Mouse (Mus musculus) frontal cortex, adult (tissue): Measurements from ENCODE around the gene Msi2.
A peak's percentile ranks its signal among the peaks of the same experiment; 100 is the strongest.

Experiments used
- ATAC-seq: cut with Nextera tagmentation; 2 replicates; pipeline ENCODE4 v1.9.2; 2017; ENCODE audit warnings: mild to moderate bottlenecking, moderate library complexity, mixed read lengths; ENCODE audit not compliant: low TSS enrichment

Msi2 gene

DNA sequence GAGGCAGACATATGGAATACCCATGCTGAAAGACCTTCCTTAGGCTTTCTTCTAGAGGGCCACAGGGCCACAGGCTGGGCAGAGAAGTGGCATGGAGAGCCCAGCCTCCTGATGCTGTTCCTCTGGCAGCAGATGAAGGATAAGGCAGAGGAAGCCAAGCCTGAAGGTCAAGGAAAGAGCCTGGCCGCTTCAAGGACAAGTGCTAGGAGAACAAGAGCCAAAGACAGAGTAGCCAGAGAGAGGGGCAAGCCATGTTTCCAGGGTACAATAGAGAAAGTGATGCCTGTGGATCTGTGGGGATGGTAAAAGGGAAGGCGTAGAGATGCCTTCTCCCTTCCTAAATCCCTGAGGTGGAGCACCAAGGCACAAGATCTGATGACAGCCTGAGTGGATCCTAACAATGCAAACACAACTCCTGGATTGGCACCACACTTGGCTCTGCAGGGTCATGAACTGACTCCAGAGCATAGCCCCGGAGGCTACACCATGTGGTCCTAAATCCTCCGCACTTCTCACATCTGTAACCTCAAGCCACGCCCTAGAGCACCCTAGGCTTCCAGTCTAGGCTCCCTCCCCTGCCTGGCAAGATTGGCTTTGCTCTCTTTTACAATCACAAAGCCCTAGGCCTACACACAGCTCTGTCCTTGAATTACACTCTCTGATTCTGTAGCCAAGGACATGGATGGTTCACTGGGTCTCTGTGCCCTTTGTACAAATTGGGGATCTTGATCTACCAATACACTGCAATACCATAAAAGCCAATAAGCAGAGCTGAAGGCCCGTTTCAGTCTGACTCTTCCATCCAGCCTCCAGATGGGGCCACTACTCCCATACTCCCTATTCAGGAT lies 202.4 kb downstream of the Msi2 start:
- no peak for ATAC-seq

DNA sequence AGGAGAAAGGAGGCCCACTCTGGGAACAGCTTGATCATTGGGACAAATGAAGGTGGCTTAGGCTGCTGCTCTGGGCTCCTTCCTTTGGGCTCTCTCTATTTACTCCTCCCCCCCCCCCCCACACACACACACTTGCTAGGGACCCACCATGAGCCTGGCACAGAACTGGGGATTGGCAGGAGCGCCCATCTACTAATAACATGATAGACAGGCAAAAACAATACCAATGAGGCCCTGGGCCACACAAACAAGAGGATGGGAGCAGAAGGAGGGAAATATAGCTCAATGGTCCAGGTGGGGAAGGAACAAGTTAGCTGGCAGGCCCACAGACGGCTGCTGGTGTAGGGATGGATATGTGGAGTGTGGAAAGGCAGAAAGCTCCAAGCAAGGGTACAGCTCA lies 203.0 kb downstream of the Msi2 start:
- ATAC-seq: no peak

DNA sequence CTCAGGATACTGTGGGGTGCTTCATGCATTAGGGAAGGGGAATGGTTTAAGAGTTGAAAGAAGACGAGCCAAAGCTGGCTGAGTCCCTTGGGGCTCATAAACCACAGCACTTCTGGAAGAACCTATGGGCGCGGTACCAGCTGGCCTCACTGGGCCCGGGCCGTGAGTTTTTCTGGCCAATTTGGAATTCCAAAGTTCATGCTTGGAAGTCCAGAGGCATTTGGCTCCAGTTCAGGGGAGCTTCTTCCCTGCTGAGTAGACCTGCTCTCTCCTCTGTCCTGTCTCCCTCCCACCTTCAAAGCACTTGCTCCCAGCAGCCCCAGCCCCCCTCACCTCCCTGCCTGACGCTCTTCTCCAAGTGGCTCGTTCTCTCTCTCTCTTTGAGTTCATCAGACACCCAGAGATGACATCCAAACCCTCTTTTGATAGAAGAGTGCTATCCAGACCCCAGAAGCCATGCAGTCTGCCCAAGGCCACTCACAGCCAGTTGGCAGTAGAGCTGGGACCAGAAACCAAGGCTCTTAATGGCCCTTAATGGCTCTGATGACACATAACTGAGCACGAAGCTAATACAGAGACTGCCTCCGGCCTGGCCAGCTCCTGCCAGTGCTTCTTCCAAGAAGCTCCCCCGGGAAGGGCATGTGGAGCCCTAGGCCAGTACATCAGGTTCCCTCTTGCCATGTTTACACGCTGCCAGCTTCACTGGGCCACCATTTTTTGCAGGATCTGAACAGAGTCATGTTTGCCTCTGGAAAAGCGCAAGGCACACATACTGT lies 204.0 kb downstream of the Msi2 start:
- no peak for ATAC-seq

DNA sequence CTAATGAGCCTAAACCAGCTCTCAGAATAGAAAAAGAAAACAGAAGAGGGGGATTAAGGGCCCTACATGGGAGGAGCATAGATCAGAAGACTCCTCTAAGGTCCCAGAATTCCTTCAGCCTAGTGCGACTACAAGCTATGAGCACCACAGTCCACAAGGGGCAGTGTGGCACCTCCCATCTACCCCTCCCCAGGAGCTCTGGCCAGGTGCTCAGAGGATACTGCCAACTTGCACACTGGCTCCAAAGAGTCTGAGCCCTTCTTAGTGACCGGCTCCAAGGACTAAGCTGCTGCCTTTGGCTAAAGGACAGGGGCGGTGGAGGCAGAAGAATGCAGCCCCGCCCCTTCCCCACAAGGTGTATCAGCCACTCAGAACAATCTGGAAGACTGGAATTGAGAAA lies 205.7 kb downstream of the Msi2 start:
- ATAC-seq: peak; percentile 75

DNA sequence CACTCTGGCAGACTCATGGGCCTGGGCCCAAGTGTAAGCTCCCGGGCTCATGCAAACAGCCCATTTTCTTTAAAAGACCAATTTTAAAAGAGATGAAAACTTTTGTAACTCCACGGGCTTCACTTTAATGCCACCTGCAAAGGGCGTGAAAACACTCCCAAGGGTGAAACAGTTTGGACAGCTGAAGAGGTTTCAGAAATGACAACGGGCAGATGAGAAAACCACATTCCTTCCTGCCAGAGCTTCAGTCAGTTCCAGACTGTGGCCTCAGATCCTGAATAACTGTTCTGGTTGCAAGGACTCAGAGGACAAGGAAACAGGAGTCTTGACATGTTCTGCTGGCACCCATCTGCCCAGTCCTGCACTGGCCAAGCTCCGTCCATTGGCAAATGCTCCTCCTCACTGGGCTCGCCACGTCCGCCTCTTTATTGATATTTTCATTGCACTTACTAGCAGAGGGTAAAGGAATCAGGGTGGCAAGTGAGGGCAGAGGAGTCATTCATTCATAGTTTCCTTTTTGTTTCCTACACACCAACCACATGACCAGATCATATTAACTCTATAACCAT lies 207.9 kb downstream of the Msi2 start:
- no peak for ATAC-seq

DNA sequence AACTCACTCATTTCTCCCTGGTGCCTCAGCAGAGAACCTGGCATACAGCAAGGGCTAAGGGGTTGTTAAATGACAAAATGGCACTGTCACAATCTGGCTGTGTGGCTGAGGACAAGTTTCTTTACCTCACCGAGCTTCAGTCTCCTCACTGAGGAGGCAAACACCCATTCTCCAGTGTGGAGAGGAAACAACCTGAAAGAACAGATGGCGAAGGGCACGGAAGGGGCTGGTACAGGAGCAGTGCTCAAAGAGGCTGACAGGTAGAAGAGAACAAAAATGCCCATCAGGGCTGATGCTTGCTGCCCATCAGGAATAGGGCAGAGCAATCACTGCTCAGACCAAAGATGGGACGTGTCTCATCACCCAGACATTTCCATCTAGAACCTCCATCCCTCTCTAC lies 208.8 kb downstream of the Msi2 start:
- no peak for ATAC-seq

DNA sequence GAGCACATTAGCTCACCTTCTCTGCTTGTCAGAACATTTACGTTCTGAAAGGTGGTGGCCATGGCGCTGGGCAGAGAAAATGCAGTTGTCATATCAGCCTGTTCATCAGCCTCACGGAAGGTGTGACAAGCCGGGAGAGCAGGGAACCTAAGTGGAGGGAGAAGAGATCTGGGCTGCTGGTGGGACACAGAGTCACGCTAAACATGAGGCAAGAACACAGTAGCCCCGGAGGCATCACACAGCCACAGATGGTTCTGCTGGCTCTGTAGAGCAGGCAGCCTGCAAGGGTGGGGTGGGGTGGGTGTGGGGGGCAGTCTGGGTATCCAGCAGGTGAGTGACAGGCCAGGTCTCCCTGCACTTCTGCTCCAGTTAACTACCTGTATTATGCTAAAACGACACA lies 210.2 kb downstream of the Msi2 start:
- no peak for ATAC-seq

DNA sequence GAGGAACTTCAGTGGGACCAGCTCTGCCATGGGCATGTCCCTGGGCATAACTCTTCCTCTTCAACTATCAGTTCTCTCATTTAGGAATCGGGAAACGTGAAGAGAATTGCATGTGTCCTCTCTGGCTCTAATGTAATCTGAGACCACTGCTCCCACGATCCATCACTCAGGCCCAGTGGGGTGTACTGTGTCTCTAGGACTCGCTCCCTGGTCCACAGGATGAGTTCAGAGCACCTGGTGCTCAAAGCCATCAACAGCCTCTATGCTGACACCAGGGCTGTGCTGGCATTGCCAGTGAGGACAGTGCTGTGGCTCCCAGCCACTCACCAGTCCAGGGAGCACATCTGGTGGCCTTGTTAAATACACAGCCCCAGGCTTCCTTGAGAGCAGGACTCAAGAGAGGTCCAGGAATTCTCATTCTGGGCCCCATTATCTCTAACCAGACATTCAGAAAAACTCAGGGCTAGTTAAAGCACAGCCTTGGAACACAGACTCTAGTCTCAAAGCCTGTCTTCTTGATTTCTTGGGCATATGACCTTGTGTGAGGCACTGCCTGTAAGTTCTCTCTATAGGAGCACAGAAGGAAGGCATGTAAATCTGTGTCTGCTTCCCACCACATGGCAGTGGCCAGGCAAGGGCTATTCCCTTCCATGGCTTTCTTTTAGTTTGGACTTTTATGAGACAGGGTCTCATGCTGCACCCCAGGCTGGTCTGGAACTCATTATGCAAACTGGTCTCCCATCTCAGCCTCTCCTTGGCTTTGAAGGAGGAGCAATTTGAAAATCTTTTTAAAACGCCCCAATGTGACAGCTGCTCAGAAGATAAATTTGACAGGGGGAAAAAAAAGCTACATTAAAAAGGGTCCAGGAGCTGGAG lies 211.5 kb downstream of the Msi2 start:
- no peak for ATAC-seq

DNA sequence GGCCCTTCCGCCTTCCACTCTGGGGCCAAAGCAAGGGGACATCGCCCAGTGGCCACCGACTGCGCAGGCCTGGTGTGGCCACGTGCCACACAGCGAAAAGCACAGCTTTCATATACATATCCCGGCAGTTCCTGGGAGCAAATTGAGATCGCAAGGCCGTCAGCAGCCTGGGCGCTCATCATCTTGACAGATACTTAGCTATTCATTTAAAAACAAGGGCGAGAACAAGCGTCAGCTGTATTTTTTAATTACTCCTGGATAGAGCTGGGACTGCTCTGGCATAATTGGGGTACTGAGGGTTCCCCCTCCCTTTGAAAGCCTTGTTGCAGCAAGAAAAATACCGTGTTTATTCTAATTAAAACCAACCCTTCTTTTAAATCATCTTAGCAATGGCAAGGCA lies 212.2 kb downstream of the Msi2 start:
- no peak for ATAC-seq

DNA sequence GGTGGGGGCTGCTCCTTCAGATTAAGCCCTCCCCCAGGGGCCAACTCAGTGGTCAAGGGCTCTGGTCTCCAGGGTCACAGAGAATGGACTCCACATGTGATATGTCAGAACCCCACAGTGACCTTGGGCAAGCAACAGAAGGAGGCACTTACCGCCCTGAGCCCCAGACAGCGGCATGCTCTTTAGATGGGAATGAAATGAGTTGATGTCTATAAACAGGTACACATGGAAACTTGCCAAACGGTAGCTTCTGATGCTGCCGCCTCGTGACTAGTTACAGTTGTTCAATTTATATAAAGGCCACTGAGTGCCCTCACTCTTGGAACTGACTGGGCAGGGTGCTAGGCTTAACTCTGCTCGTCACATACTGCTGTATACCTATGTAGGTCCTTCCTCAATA lies 215.7 kb downstream of the Msi2 start:
- ATAC-seq: no peak

DNA sequence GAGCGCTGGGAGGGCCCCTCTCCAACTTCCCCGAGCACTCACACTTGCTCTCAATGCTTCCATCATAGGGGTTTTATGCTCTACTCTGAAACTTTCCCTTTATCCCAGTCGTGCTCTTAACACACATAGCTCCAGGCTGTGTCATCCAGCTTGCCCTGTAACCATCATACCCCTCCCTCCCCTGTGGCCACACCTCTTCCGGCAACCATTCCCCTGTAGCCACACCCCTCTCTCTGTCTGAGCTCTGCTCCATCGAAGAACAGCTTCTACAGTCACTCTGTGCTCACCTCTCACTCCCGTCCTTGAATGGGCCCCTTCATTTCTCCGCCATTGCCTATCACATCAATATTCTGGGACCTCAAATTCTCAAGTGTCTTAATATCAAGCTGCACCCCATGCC lies 219.8 kb downstream of the Msi2 start:
- 0 out of 2 replicates have a peak, but pooled peaks have one; percentile 8 for ATAC-seq

DNA sequence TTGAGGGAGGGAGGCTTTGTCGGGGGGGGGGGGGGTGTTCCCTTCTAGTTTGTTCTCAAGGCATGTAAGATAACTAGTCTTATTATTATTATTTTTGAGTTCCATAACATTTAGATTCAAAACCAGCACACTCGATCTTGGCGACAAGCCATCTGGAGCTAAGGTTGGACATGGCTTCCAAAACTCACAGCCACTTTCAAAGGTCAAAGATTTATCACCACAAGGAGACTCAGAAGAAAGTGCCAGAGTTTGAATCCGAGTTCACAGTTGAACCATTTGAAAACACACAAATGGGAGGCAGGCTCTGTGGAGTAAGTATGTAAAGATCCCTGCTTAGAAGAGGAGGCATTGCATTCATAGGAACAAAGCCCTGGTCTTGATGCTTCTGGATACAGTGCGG lies 221.9 kb downstream of the Msi2 start:
- no peak for ATAC-seq

DNA sequence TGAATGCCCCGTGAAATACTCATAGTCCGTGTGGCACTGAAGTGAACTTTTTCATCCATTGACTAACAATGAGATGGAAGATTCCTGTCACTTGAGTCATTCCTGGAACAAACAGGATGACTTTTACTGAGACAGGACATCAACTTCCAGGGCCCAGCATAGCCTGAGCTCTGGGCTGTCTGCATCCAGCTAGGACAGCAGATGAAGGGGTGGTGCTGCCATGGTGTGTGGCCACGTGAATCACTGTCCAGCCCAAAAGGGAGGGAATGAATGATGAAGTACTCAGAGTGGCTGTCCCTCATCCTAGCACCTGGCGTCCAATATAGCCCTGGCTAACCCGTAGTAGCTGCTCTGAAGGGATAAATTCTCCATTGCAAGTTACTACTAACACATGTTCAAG lies 222.6 kb downstream of the Msi2 start:
- no peak for ATAC-seq

DNA sequence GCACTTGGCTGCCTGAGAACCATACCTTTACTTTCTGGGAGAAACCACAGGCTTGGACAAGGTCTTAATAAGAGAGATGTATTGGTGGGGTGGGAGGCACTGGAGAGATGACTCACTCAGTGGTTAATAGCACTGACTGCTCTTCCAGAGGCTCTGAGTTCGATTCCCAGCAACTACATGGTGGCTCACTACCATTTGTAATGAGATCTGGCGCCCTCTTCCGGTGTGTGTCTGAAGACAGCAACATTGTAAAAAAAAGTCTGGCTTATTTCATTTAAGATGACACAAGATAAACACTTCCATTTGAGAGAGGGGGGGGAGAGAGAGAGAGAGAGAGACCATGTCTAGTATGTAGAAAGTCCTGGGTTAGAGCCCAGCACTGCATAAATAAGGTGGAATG lies 223.3 kb downstream of the Msi2 start:
- ATAC-seq: no peak

DNA sequence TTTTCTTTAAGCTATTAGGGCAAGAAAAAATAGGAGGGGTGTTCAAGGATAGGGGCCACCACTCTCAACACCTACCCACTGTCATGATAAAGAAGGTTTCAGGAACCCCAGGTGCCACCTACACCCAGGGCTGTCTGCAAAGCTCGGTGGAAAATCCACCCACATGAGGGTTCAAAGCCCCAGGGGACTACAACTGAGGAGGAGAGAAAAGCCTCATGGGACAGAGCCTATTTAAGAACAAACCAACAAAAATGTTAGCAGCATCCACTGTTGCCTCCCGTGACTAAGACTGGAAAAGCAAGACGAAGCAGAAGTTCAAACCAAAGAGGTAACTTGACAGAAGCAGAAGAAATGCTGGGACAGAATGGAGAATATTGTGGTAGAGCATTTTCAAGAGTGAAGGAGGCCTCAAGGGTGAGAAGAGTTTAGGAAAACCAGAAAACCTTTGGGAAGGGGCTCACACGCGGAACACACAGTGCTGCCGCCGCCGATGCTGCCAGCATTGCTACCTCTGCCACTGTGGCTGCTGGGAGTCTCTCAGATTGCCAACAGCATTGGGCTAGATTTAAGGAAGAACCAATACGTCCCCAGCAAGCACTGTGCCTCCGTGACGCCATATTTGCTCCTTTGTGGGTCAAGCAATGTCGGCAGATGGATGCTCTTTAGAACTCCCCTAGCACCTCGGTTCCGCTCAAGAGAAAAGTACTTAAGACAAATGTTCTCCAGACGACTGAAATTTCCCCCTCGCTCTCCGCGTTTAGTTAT lies 224.3 kb downstream of the Msi2 start:
- ATAC-seq: no peak

DNA sequence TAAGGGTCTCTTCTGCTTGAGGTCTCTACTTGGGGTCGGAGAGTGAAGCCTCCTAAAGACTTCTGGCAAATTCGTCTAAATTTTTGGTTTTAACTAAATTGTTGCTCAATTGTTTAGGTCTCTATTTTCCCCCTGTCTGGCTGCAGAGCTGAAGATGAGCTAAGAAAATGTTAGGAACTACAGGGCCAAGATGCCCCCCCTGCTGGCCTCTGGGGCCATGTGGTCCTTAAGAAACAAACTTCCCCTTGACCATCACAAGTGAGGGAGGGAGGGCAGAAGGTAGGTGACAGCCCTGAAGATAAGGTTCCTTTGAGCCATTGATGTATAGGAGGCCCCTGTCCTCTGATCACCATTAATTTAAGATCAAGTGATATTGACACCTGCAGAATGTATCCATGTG lies 225.7 kb downstream of the Msi2 start:
- no peak for ATAC-seq

DNA sequence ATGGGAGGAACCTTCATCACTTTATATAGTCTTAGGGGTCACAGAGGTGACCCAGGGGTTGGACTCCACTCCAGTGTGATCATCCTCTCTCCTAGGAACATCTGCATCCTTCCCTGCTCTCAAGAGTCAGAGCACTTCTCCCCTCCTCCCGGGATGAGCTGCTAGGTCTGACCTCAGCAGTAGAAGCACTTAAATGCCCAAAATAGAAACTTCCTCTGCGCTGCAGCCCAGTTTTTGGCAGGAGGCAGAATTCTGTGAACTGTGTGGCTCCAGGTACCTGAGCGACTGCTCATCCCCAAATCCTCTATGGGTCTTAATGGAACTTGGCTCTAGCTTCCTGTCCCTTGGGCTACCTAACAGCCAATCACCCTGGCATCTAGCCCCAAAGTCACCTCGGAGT lies 228.3 kb downstream of the Msi2 start:
- 0 out of 2 replicates have a peak, but pooled peaks have one; percentile 31 for ATAC-seq

DNA sequence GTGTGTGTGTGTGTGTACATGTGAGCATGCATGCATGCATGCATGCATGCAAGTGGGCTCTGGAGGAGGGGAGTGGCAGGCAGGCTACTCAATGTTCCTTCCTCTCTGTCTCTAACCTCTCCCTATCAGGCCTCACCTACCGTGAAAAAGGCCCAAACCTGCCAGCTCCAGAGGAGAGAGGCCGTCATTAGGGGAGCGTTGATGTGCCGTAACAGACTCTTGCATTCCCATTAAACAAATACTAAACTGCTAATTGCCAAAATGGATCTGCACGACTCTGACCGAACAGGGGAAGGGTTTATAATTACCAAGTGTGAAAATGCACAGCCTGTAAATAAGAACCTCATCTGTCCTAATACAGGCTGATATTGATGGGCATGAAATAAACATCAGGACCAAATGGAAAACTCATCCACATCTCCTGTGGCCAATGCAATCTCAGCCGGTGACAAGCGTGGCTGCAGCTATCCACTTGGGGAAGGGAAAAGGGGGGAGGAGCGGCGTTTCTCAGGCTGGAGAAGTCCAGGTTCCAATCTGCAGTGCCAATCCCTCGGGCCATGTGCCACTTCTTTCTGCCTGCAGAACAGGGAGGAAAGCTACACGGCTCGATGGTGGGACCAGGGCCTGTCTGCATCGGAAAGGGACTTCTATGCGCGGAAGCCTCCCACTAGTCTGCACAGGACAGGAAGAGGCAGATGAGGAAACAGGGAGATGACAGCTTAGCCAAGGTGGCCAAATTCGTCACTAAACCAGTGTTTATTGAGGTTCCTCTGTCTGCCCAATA lies 229.2 kb downstream of the Msi2 start:
- no peak for ATAC-seq

DNA sequence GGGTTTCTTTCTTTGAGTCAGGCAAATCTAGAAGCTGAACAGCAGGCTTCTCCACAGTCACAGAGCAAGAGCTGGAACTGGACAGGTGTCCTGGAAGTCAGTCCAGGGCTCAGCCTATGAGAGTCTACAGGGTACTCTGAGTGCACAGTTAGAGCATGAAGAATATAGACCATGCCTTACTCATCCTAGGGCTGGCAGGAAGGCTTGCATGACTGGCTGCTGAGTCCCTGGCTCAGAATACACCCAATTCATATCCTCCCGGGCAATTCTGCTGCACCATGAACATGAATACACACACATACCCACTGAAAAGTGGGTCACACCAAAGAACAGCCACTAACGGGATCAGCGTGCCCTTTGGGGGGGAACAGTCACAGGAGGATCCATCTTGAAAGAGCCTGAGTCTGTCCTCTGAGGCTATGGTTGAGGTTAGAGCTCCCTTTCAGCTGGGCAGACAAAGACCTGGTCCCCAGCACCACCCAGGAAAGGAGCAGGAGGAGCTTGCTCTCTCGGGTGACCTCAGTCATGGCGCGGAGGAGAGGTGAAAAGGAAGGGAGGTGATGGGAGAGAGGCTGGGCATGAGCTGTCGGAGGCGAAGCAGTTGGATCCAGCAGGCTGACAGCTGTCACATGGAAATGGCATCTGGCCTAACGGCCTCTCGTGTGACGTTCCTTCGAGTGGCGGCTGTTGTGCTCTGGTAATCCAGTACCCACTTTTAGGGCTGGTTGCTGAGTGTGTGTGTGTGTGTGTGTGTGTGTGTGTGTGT lies 230.0 kb downstream of the Msi2 start:
- no peak for ATAC-seq

DNA sequence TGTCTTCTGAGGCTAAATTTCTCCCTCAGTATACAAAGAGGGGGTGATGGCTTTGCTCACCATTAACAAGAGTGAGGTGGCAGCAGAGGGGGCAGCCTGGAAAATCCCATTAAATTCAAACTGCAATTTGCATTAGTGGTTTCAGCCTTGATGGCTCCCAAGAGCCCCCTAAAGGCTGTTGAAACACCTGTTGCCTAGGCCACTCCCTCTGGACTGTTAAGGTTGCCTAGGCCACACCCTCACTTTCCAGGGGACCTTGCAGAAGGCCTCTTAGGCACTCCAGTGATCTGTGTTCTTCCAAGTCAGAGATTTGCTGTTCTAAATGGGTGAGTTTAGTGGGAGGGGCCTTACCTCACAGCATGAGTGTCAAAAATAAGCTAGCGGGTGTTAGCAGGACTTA lies 232.3 kb downstream of the Msi2 start:
- ATAC-seq: no peak
